Comparison of ENCODE assay signal across 30 mouse cellular contexts in the genomic region with DNA sequence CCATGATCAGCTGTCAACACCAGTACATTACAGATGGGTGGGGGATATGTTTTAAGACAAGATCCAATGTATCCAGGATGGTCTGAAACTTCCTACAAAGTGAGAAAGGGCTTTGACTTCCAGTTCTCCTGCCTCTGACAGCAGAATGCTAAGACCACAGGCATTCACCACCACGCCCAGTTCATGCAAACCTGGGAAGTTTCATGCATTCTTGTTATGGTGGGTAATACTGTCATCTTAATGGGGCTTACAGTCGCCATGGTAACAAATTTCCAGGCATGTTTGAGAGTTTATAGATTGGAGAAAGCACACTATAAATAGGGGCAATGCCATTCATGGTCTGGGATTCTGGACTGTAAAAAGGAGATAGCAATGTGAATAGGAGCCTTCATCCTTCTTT. TPM values are rescaled to one million over a fixed set of nuclear protein-coding genes. Genes with fewer than 3 reads are reported as not detected.
DNase-seq lines count a peak whose midpoint lies in the region; ATAC-seq and TF ChIP-seq lines count a peak whose summit lies in the region.
"Had no signal": no experiment of that assay in that cellular context is flagged by ENCODE, and none has a peak within 500 bp of the region (broad histone marks: within the 10 kb centered on the region; RNA-seq: fewer than 3 reads in every experiment).

No protein-coding gene starts in this region.

- H3K27ac ChIP-seq in forebrain, postnatal 0 days (ENCODE audit: low read depth, low read length) = no peak overlapping the region
- H3K27ac ChIP-seq in forebrain, embryonic 13.5 days = no peak overlapping the region
- H3K27ac ChIP-seq in embryonic fibroblast, embryonic 13.5 days (ENCODE audit: insufficient read depth, low read length) = peak overlapping the region; percentile 49
- H3K27ac ChIP-seq: embryonic facial prominence, embryonic 15.5 days; forebrain, embryonic 12.5 days; gastrocnemius, adult 2 months; heart, embryonic 15.5 days; hindbrain, embryonic 14.5 days; hindbrain, postnatal 0 days had no signal

- peaks cover 3% of the 10 kb centered on the region; the same call in 1 of the 2 replicates for H3K36me3 ChIP-seq in forebrain, postnatal 0 days (ENCODE audit: insufficient read depth)
- peaks cover 68% of the 10 kb centered on the region for H3K36me3 ChIP-seq in forebrain, embryonic 13.5 days (ENCODE audit: poor library complexity, severe bottlenecking)

- TF ChIP-seq POLR2A in embryonic fibroblast, embryonic 13.5 days (IDR thresholded peaks at IDR 0.05; ENCODE audit: low read depth, low read length) = no peak

- H3K9ac ChIP-seq in forebrain, postnatal 0 days = no peak overlapping the region
- H3K9ac ChIP-seq in forebrain, embryonic 13.5 days = no peak overlapping the region
- H3K9ac ChIP-seq: embryonic facial prominence, embryonic 15.5 days; forebrain, embryonic 12.5 days; heart, embryonic 12.5 days; heart, embryonic 15.5 days; hindbrain, embryonic 14.5 days had no signal

- H3K9me3 ChIP-seq in forebrain, postnatal 0 days (ENCODE audit: low read length) = no peaks in the 10 kb centered on the region
- H3K9me3 ChIP-seq in forebrain, embryonic 13.5 days (replicated peaks) = no peaks in the 10 kb centered on the region
- H3K9me3 ChIP-seq: embryonic facial prominence, embryonic 15.5 days; forebrain, embryonic 12.5 days; heart, embryonic 12.5 days; heart, embryonic 15.5 days had no signal

- H3K4me3 ChIP-seq in forebrain, postnatal 0 days (ENCODE audit: low read depth, low read length) = no peak overlapping the region
- H3K4me3 ChIP-seq in forebrain, embryonic 13.5 days = no peak overlapping the region
- H3K4me3 ChIP-seq in embryonic fibroblast, embryonic 13.5 days (ENCODE audit: insufficient read depth, low read length) = no peak overlapping the region
- H3K4me3 ChIP-seq: embryonic facial prominence, embryonic 15.5 days; erythroblast, embryonic 14.5 days; forebrain, embryonic 12.5 days; gastrocnemius, adult 2 months; heart, embryonic 12.5 days; heart, embryonic 15.5 days had no signal

- H3K27me3 ChIP-seq in forebrain, postnatal 0 days (ENCODE audit: insufficient read depth, low read length) = no peaks in the 10 kb centered on the region
- no peaks in the 10 kb centered on the region for H3K27me3 ChIP-seq in forebrain, embryonic 13.5 days
- H3K27me3 ChIP-seq: embryonic facial prominence, embryonic 15.5 days; forebrain, embryonic 12.5 days; heart, embryonic 12.5 days; heart, embryonic 15.5 days had no signal

- ATAC-seq in forebrain, postnatal 0 days = no peak; the same call in 1 of the 2 replicates
- no peak for ATAC-seq in forebrain, embryonic 13.5 days
- ATAC-seq in megakaryocyte-erythroid progenitor cell, adult 5-6 weeks (replicated peaks; ENCODE audit: low FRiP score, low TSS enrichment, poor library complexity, severe bottlenecking) = no peak
- ATAC-seq: activated CD4-positive, CD25-positive, alpha-beta regulatory T cell, adult 4 months; forebrain, embryonic 16.5 days; hindbrain, postnatal 0 days; inflammation-experienced regulatory T-cells, adult 6 months; intestine, embryonic 16.5 days had no signal

- no peak overlapping the region for H3K4me2 ChIP-seq in forebrain, postnatal 0 days (ENCODE audit: low read depth)
- no peak overlapping the region for H3K4me2 ChIP-seq in forebrain, embryonic 13.5 days
- H3K4me2 ChIP-seq: embryonic facial prominence, embryonic 15.5 days; forebrain, embryonic 12.5 days; heart, embryonic 12.5 days; heart, embryonic 15.5 days; hindbrain, embryonic 14.5 days had no signal

- 82% methylated on average over 2 of the region's 2 CpGs for WGBS in forebrain, postnatal 0 days
- WGBS in forebrain, embryonic 13.5 days = 89% methylated on average over 2 of the region's 2 CpGs

- H3K4me1 ChIP-seq in forebrain, postnatal 0 days (ENCODE audit: insufficient read depth) = no peaks in the 10 kb centered on the region
- no peaks in the 10 kb centered on the region for H3K4me1 ChIP-seq in forebrain, embryonic 13.5 days
- H3K4me1 ChIP-seq in embryonic fibroblast, embryonic 13.5 days (ENCODE audit: control insufficient read depth, insufficient read depth, low read length) = peaks cover 18% of the 10 kb centered on the region
- H3K4me1 ChIP-seq: forebrain, embryonic 12.5 days had no signal

- DNase-seq in forebrain, postnatal 0 days = peak; percentile 13
- DNase-seq in 3134 (ENCODE audit: extremely low read depth, insufficient read length, low spot score) = peak; percentile 13
- peak; percentile 39 for DNase-seq in Muller cell, postnatal 12 days (ENCODE audit: inconsistent ontology term)
- DNase-seq in lung, postnatal 4 days = no peak
- DNase-seq: adrenal gland, adult 8-10 months; adrenal gland, postnatal 25 days; cerebellum, adult 11-12 months; cerebellum, adult 8-10 months; cerebellum, postnatal 10 days; cerebellum, postnatal 36 days; embryo, embryonic 11 days; gastrocnemius, adult 2 months; gastrocnemius, postnatal 14 days; heart, adult 18-20 months; heart, postnatal 10 days; heart, postnatal 36 days had no signal

- no peak for TF ChIP-seq CTCF in forebrain, postnatal 0 days (IDR thresholded peaks at IDR 0.05; ENCODE audit: low read depth)
- no peak for TF ChIP-seq CTCF in embryonic fibroblast, embryonic 13.5 days (IDR thresholded peaks at IDR 0.05; ENCODE audit: borderline replicate concordance, insufficient read depth, low read length)

RNA-seq across cellular contexts. Expression of a gene that starts 35.6 kb away (rescaled TPM):
- total RNA-seq in forebrain, postnatal 0 days (2014; rRNA removed) = 25.5 and 28.0 TPM in 2 replicates
- polyA plus RNA-seq in forebrain, postnatal 0 days (2015; fragmentation: Nextera tagmentation; extraction: Ambion mirVana) = 87.3 and 108 TPM in 2 replicates
- polyA plus RNA-seq in forebrain, embryonic 13.5 days (2015; fragmentation: Nextera tagmentation; extraction: Ambion mirVana) = 68.3 and 74.0 TPM in 2 replicates
- 26.8 and 33.4 TPM in 2 replicates for polyA plus RNA-seq in embryonic fibroblast, embryonic 13.5 days (2011; ENCODE audit: insufficient read length, low read depth, missing spikeins)
- total RNA-seq in megakaryocyte-erythroid progenitor cell, adult 5-6 weeks (2014; fragmentation: Nextera tagmentation) = 20.5 and 32.3 TPM in 2 replicates
- 7.7 and 37.2 TPM in 2 replicates for total RNA-seq in megakaryocyte-erythroid progenitor cell, adult 5-6 weeks (2017)

Comparison
In these comparisons a context has a peak if more than half of its experiments do, and no peak if none do; other contexts are left out.
1. DNase-seq: peak in forebrain, postnatal 0 days (single experiment), 3134 (single experiment) and Muller cell, postnatal 12 days (single experiment); none in lung, postnatal 4 days (0 of 2).